Mouse (Mus musculus): ENCODE results near the gene Pxylp1.

GRCm38 (mm10) chr9:96782062-96782461, 110.4 kb downstream of the Pxylp1 start:
- no peak for TF ChIP-seq GATA1 (IDR thresholded peaks at IDR 0.05; ENCODE audit: borderline replicate concordance, low read length)
- TF ChIP-seq FLI1 (IDR thresholded peaks at IDR 0.05; ENCODE audit: low read length): no peak
